Mouse (Mus musculus) stomach, embryonic 16.5 days (tissue): ENCODE data around the gene Urb2. TPM values are rescaled to one million over a fixed set of nuclear protein-coding genes. Genes with fewer than 3 reads are reported as not detected.

ENCODE experiments used
- ATAC-seq: fragments of 200-750 bp; cut with Nextera tagmentation; 2 replicates; pipeline ENCODE4 v1.8.0; 2017; ENCODE audit warnings: moderate number of reproducible peaks, moderate TSS enrichment; ENCODE audit not compliant: insufficient read depth, low FRiP score
- H3K27ac ChIP-seq: fragments of 300-500 bp; sonication (generic); 2 replicates; pipeline ENCODE4 v1.5.1; 2014; ENCODE audit warnings: low read length
- H3K27me3 ChIP-seq: fragments of 300-500 bp; sonication (generic); 2 replicates; pipeline ENCODE4 v1.6.1; 2014; ENCODE audit warnings: low read length, control low read depth, mixed read lengths; ENCODE audit not compliant: control insufficient read depth, insufficient read depth
- H3K36me3 ChIP-seq: fragments of 300-500 bp; sonication (generic); 2 replicates; pipeline ENCODE4 v1.6.1; 2014; ENCODE audit warnings: low read length; ENCODE audit not compliant: control insufficient read depth, insufficient read depth
- H3K4me1 ChIP-seq: fragments of 300-500 bp; sonication (generic); 2 replicates; pipeline ENCODE4 v1.6.1; 2014; ENCODE audit warnings: low read length, control low read depth, mixed read lengths; ENCODE audit not compliant: control insufficient read depth, insufficient read depth
- H3K4me2 ChIP-seq: fragments of 300-500 bp; sonication (generic); 2 replicates; pipeline ENCODE4 v1.6.1; 2014; ENCODE audit warnings: low read depth, low read length, mixed read lengths
- H3K4me3 ChIP-seq: fragments of 300-500 bp; sonication (generic); replicated peaks from 2 replicates; pipeline ENCODE4 v1.5.1; 2014; ENCODE audit warnings: mild to moderate bottlenecking, low read length
- H3K9ac ChIP-seq: fragments of 300-500 bp; sonication (generic); 2 replicates; pipeline ENCODE4 v1.6.1; 2014; ENCODE audit warnings: low read length
- H3K9me3 ChIP-seq: fragments of 300-500 bp; sonication (generic); replicated peaks from 2 replicates; pipeline ENCODE4 v1.6.1; 2016; ENCODE audit warnings: low read length, control low read depth; ENCODE audit not compliant: control insufficient read depth
- WGBS: fragments of 180-500 bp; shearing (Covaris S2); extraction: QIAGEN DNeasy Blood & Tissue Kit; methylation state at CpG from one replicate; pipeline ENCODE4 v1.1.7; 2014; 5-methylcytosine and 5-hydroxymethylcytosine counted together
- polyA plus RNA-seq: library from polyadenylated mRNA; unstranded; fragments of >200 nt; fragmentation: Nextera tagmentation; extraction: Ambion mirVana; gene quantifications from 2 replicates; pipeline ENCODE4 v1.2.1, GENCODE M21; 2015

The Urb2 gene
- polyA plus RNA-seq, 1 experiment from 2014 or later, result 4.4 TPM

DNA sequence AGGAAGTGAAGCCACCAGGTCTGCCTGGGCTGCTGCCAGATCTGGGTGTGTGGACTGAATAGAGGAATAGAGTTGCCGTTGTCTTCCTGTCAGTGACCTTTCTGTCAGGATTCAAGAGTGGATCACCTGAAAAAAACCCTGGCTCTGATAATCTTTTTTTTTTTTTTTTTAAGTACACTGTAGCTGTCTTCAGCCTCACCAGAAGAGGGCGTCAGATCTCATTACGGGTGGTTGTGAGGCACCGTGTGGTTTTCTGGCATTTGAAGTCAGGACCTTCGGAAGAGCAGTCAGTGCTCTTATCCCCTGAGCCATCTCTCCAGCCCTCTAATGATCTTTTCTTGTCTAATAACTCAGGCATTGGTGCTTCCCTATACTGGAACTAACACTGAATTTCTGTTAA is 12.1 kb downstream of the Urb2 start:
- H3K9ac ChIP-seq, result no peak overlapping the region
- no peak overlapping the region for H3K4me3 ChIP-seq
- H3K4me2 ChIP-seq, result no peak overlapping the region
- no peaks in the 10 kb centered on the region for H3K27me3 ChIP-seq
- ATAC-seq, result no peak
- no peak overlapping the region for H3K27ac ChIP-seq
- WGBS, result 65% methylated on average over 5 of the region's 5 CpGs
- no peaks in the 10 kb centered on the region for H3K4me1 ChIP-seq
- no peaks in the 10 kb centered on the region for H3K9me3 ChIP-seq
- peaks cover 28% of the 10 kb centered on the region; the same call in 1 of the 2 replicates for H3K36me3 ChIP-seq

- Histone ChIP-seq H3K4me1 (no peaks in the 10 kb centered on the region), H3K27me3 (no peaks in the 10 kb centered on the region), H3K4me3 (no peak overlapping the region), H3K9ac (no peak overlapping the region), H3K4me2 (no peak overlapping the region), H3K36me3 (peaks cover 8% of the 10 kb centered on the region; the same call in 1 of the 2 replicates), H3K9me3 (no peaks in the 10 kb centered on the region), H3K27ac (no peak overlapping the region)
- 90% methylated on average over 7 of the region's 7 CpGs for WGBS
- no peak for ATAC-seq
Measured at GRCm38 (mm10) chr8:124038121-124038520, 16.8 kb downstream of the Urb2 start.

DNA sequence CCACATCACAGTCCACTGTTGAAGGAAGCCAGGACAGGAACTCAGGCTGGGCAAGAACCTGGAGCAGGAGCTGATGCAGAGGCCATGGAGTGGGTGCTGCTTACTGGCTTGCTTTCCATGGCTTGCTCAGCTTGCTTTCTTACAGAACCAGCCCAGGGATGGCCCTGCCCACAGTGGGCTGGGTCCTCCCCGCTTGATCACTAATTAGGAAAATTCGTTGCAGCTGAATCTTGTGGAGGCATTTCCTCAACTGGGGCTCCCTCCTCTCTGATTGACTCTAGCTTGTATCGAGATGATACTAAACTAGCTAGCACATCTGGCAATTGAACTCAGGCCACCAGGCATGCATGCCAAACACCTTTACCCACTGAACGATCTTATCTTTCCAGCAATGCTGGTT is 18.0 kb downstream of the Urb2 start:
- Histone ChIP-seq H3K4me2 (no peak overlapping the region), H3K9ac (no peak overlapping the region), H3K4me3 (no peak overlapping the region), H3K36me3 (peaks cover 8% of the 10 kb centered on the region; the same call in 1 of the 2 replicates), H3K27me3 (no peaks in the 10 kb centered on the region), H3K27ac (no peak overlapping the region), H3K9me3 (no peaks in the 10 kb centered on the region), H3K4me1 (no peaks in the 10 kb centered on the region)
- WGBS, result 83% methylated on average over 4 of the region's 4 CpGs
- no peak for ATAC-seq

- H3K27me3 ChIP-seq, result no peaks in the 10 kb centered on the region
- peaks cover 4% of the 10 kb centered on the region; the same call in 1 of the 2 replicates for H3K36me3 ChIP-seq
- no peaks in the 10 kb centered on the region for H3K9me3 ChIP-seq
- no peaks in the 10 kb centered on the region for H3K4me1 ChIP-seq
- no peak overlapping the region for H3K4me3 ChIP-seq
- H3K4me2 ChIP-seq, result no peak overlapping the region
- 89% methylated on average over 1 of the region's 1 CpGs for WGBS
- H3K9ac ChIP-seq, result no peak overlapping the region
- no peak for ATAC-seq
- H3K27ac ChIP-seq, result no peak overlapping the region
Measured at GRCm38 (mm10) chr8:124042201-124042600, 20.9 kb downstream of the Urb2 start.

DNA sequence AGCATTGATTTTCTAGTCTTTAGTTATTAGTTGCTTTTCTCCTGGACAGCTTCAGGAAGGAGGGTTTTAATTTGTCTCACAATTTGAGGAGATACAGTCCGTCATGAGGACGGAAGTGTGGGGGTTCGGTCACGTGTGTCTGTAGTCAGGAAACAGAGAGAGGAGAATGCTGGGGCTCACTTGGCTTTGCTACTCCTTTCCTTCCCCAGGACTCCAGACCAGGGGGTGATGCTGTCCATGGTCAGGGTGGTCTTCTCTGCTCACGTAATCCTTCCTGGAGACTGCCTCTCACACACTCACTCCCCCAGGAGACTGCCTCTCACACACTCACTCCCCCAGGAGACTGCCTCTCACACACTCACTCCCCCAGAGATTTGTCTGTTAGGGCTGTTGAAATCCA is 23.1 kb downstream of the Urb2 start:
- no peaks in the 10 kb centered on the region for H3K4me1 ChIP-seq
- no peaks in the 10 kb centered on the region for H3K36me3 ChIP-seq
- no peak overlapping the region for H3K27ac ChIP-seq
- H3K9me3 ChIP-seq, result no peaks in the 10 kb centered on the region
- H3K4me3 ChIP-seq, result no peak overlapping the region
- WGBS, result 89% methylated on average over 5 of the region's 5 CpGs
- ATAC-seq, result no peak
- no peak overlapping the region for H3K4me2 ChIP-seq
- H3K27me3 ChIP-seq, result no peaks in the 10 kb centered on the region
- no peak overlapping the region for H3K9ac ChIP-seq

DNA sequence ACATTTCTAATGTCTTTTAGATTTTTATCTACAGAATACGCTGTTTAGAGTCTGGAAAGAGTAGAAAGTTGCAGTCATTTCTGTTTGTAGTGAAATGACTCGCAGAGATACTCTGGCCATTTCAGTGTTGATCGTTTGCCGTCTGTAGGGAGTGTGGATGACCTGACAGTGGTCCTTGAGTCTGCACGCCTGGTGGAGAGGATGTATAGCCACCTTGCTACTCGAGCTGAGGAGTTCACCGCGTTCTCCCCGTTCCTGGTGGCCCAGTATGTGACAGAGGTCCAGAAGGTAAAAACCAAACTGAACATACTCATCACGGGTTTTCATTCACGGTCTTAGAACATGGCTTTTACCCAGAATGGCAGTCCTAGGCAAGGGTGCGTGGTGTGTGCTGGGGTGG is 23.6 kb downstream of the Urb2 start:
- WGBS, result 90% methylated on average over 12 of the region's 12 CpGs
- no peaks in the 10 kb centered on the region for H3K36me3 ChIP-seq

GRCm38 (mm10) chr8:124045856-124046255 is 24.5 kb downstream of the Urb2 start:
- ATAC-seq, result 0 out of 2 replicates have a peak, but pooled peaks have one; percentile 40
- Histone ChIP-seq H3K4me2 (no peak overlapping the region), H3K4me3 (no peak overlapping the region), H3K27me3 (no peaks in the 10 kb centered on the region), H3K9ac (no peak overlapping the region), H3K27ac (no peak overlapping the region), H3K9me3 (no peaks in the 10 kb centered on the region), H3K4me1 (no peaks in the 10 kb centered on the region), H3K36me3 (no peaks in the 10 kb centered on the region)
- WGBS, result 81% methylated on average over 8 of the region's 8 CpGs

More for the DNA sequence above, 23.6 kb downstream of the Urb2 start:
- Histone ChIP-seq H3K9ac (no peak overlapping the region), H3K9me3 (no peaks in the 10 kb centered on the region), H3K4me1 (no peaks in the 10 kb centered on the region), H3K27ac (no peak overlapping the region), H3K4me3 (no peak overlapping the region), H3K4me2 (no peak overlapping the region), H3K27me3 (no peaks in the 10 kb centered on the region)
- ATAC-seq, result no peak

DNA sequence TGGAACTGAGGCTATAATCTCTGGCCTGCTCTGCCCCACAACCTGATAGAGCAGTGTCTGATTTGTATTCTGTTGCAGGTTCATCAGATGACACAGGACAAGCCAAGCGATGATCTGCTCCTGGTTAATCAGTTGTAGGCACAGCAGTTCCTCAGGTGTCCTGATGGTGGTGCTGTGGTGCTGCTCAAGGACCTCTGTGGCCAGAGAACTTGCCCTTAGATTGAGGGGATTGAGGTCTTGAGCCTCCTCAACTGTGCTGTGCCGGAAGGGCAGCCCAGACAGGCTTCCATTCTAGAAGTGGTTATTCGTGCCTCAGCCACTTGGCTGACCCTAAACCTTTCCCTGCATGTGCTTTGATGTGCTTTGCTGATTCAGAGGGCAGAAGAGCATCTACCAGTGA is 30.8 kb downstream of the Urb2 start:
- no peaks in the 10 kb centered on the region for H3K27me3 ChIP-seq
- no peak overlapping the region for H3K27ac ChIP-seq
- no peak overlapping the region for H3K9ac ChIP-seq
- no peaks in the 10 kb centered on the region for H3K4me1 ChIP-seq
- H3K36me3 ChIP-seq, result no peaks in the 10 kb centered on the region
- no peak overlapping the region for H3K4me2 ChIP-seq
- no peak overlapping the region for H3K4me3 ChIP-seq
- 23% methylated on average over 3 of the region's 3 CpGs for WGBS
- H3K9me3 ChIP-seq, result no peaks in the 10 kb centered on the region
- no peak for ATAC-seq

DNA sequence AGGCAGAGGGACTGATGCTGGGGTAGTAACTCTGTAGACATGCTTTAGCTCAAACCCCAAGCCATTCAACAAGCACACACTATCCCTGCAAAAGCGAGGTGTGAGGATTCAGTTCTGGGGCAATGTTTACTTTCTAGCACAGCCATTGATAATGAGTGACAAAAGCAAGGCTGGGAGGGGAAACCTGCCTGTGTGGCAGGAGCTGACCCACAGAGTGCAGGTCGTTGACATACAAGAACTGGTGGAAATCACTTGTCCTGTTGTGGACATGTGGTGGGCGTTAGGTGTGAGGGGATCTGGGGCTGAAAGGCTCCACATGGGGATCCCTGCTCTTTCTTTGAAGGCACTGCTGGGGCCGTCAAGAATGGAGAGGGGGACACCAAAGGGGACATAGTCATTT is 31.3 kb downstream of the Urb2 start:
- Histone ChIP-seq H3K27me3 (no peaks in the 10 kb centered on the region), H3K4me3 (no peak overlapping the region), H3K4me1 (no peaks in the 10 kb centered on the region), H3K9me3 (no peaks in the 10 kb centered on the region), H3K4me2 (no peak overlapping the region), H3K9ac (peak overlapping the region; percentile 18; the same call in 1 of the 2 replicates), H3K36me3 (no peaks in the 10 kb centered on the region), H3K27ac (no peak overlapping the region)
- no peak for ATAC-seq
- WGBS, result 35% methylated on average over 4 of the region's 4 CpGs
